30 mouse cellular contexts compared by ENCODE assay signal in the genomic region with DNA sequence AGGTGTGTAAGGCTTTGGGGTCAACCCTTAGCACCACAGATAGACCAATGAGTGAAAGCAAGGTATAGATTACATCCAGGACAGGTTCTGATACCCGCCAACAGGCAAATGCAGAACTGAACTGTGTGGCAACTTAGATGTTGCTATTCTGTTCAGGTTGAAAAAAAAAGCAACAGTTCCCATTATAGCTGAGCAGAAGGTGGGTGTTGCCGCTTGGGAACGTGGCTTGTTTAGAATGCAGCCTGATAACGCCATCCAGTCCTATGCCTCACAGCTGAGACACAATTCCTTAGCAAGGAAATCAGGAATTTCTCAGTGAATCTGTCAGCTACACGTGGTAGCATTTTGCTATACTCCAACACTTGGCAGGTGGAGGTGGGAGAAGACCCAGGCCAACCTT. TPM values are rescaled to one million over a fixed set of nuclear protein-coding genes. Genes with fewer than 3 reads are reported as not detected.
DNase-seq lines count a peak whose midpoint lies in the region; ATAC-seq and TF ChIP-seq lines count a peak whose summit lies in the region.
"Had no signal": no experiment of that assay in that cellular context is flagged by ENCODE, and none has a peak within 500 bp of the region (broad histone marks: within the 10 kb centered on the region; RNA-seq: fewer than 3 reads in every experiment).

No protein-coding gene starts in this region.

- peak; percentile 34; the same call in 1 of the 2 replicates for ATAC-seq in forebrain, postnatal 0 days
- no peak for ATAC-seq in forebrain, embryonic 16.5 days
- ATAC-seq: activated CD4-positive, CD25-positive, alpha-beta regulatory T cell, adult 4 months; CD4-positive, CD25-positive, alpha-beta regulatory T cell, adult 4 months; forebrain, embryonic 14.5 days; Patski had no signal

- no peaks in the 10 kb centered on the region for H3K4me1 ChIP-seq in forebrain, postnatal 0 days (ENCODE audit: insufficient read depth)
- H3K4me1 ChIP-seq in forebrain, embryonic 16.5 days (replicated peaks; ENCODE audit: control insufficient read depth, insufficient read depth, low read length), result no peaks in the 10 kb centered on the region
- H3K4me1 ChIP-seq: embryonic facial prominence, embryonic 13.5 days; embryonic facial prominence, embryonic 15.5 days; forebrain, embryonic 10.5 days; forebrain, embryonic 12.5 days had no signal

- 80% methylated on average over 5 of the region's 5 CpGs for WGBS in forebrain, postnatal 0 days
- 89% methylated on average over 5 of the region's 5 CpGs for WGBS in forebrain, embryonic 16.5 days

- no peak overlapping the region for H3K4me2 ChIP-seq in forebrain, postnatal 0 days (ENCODE audit: low read depth)
- no peak overlapping the region for H3K4me2 ChIP-seq in forebrain, embryonic 16.5 days (ENCODE audit: low read length)
- H3K4me2 ChIP-seq: embryonic facial prominence, embryonic 13.5 days; embryonic facial prominence, embryonic 15.5 days; forebrain, embryonic 12.5 days had no signal

- H3K36me3 ChIP-seq in forebrain, postnatal 0 days (ENCODE audit: insufficient read depth), result peaks cover 3% of the 10 kb centered on the region; the same call in 1 of the 2 replicates
- H3K36me3 ChIP-seq in forebrain, embryonic 16.5 days (ENCODE audit: control insufficient read depth, insufficient read depth), result no peaks in the 10 kb centered on the region

- H3K27ac ChIP-seq in forebrain, postnatal 0 days (ENCODE audit: low read depth, low read length), result no peak overlapping the region
- H3K27ac ChIP-seq in forebrain, embryonic 16.5 days (ENCODE audit: low read length), result no peak overlapping the region
- 0 out of 2 replicates have a peak overlapping the region, but pooled peaks have one; percentile 5 for H3K27ac ChIP-seq in layer of hippocampus, adult 2 months
- H3K27ac ChIP-seq: embryonic facial prominence, embryonic 13.5 days; embryonic facial prominence, embryonic 15.5 days; forebrain, embryonic 10.5 days; forebrain, embryonic 12.5 days had no signal

- no peak for TF ChIP-seq CTCF in forebrain, postnatal 0 days (IDR thresholded peaks at IDR 0.05; ENCODE audit: low read depth)
- no peak for TF ChIP-seq CTCF in layer of hippocampus, adult 2 months (conservative IDR thresholded peaks at IDR 0.05)

- H3K27me3 ChIP-seq in forebrain, postnatal 0 days (ENCODE audit: insufficient read depth, low read length), result no peaks in the 10 kb centered on the region
- no peaks in the 10 kb centered on the region for H3K27me3 ChIP-seq in forebrain, embryonic 16.5 days (replicated peaks; ENCODE audit: control insufficient read depth, insufficient read depth, low read length)
- H3K27me3 ChIP-seq: CH12.LX; embryonic facial prominence, embryonic 13.5 days; embryonic facial prominence, embryonic 15.5 days; forebrain, embryonic 12.5 days; Patski had no signal

- DNase-seq in forebrain, postnatal 0 days, result no peak
- DNase-seq in layer of hippocampus, adult 2 months (ENCODE audit: low spot score in 2 of 2), result no peak
- no peak for DNase-seq in layer of hippocampus, adult 8-10 months (ENCODE audit: low spot score in 2 of 2)
- peak; percentile 25 to 30 for DNase-seq in right cerebral cortex, adult 2 months (ENCODE audit: low spot score in 2 of 2)
- no peak for DNase-seq in right cerebral cortex, postnatal 25 days
- peak; percentile 63 for DNase-seq in brain, adult 2 months (ENCODE audit: low read depth, low spot score)
- no peak for DNase-seq in gastrocnemius, adult 18-20 months (ENCODE audit: low spot score)
- DNase-seq: adrenal gland, adult 8-10 months; adrenal gland, postnatal 14 days; adrenal gland, postnatal 36 days; B cell, adult 2 months; cerebellum, adult 11 months; cerebellum, adult 18-20 months; cerebellum, adult 8-10 months; cerebellum, adult 9-11 months; cerebellum, postnatal 14 days; cerebellum, postnatal 36 days; embryo, embryonic 11 days had no signal

- no peak overlapping the region for H3K9ac ChIP-seq in forebrain, postnatal 0 days
- no peak overlapping the region for H3K9ac ChIP-seq in forebrain, embryonic 16.5 days (replicated peaks; ENCODE audit: low read depth, low read length)
- H3K9ac ChIP-seq: embryonic facial prominence, embryonic 13.5 days; embryonic facial prominence, embryonic 15.5 days; forebrain, embryonic 12.5 days had no signal

- H3K4me3 ChIP-seq in forebrain, postnatal 0 days (ENCODE audit: low read depth, low read length), result no peak overlapping the region
- H3K4me3 ChIP-seq in forebrain, embryonic 16.5 days (replicated peaks; ENCODE audit: low read length), result no peak overlapping the region
- H3K4me3 ChIP-seq in layer of hippocampus, adult 2 months, result no peak overlapping the region
- H3K4me3 ChIP-seq: embryonic facial prominence, embryonic 13.5 days; embryonic facial prominence, embryonic 15.5 days; erythroblast, embryonic 14.5 days; forebrain, embryonic 10.5 days; forebrain, embryonic 12.5 days had no signal

- H3K9me3 ChIP-seq in forebrain, postnatal 0 days (ENCODE audit: low read length), result no peaks in the 10 kb centered on the region
- no peaks in the 10 kb centered on the region for H3K9me3 ChIP-seq in forebrain, embryonic 16.5 days (ENCODE audit: control insufficient read depth, low read length)
- H3K9me3 ChIP-seq: embryonic facial prominence, embryonic 13.5 days; embryonic facial prominence, embryonic 15.5 days; forebrain, embryonic 10.5 days; forebrain, embryonic 12.5 days; G1E had no signal

RNA-seq across cellular contexts. Expression of a gene that starts 9.6 kb away (rescaled TPM):
- total RNA-seq in forebrain, postnatal 0 days (2014; rRNA removed), result 13.5 TPM in 2 replicates
- 21.1 and 25.2 TPM in 2 replicates for polyA plus RNA-seq in forebrain, postnatal 0 days (2015; fragmentation: Nextera tagmentation; extraction: Ambion mirVana)
- 36.0 and 40.4 TPM in 2 replicates for polyA plus RNA-seq in forebrain, embryonic 16.5 days (2015; fragmentation: Nextera tagmentation; extraction: Ambion mirVana)
- total RNA-seq in layer of hippocampus, adult 2 months (2021), result 1 to 10 TPM in 1 of 2 experiments, under 1 TPM in 1; 0.74 to 1.1 TPM
- 1 to 10 TPM in 2 of 4 experiments, under 1 TPM in 2; 0.18 to 1.5 (median 0.96) TPM for total RNA-seq in layer of hippocampus, adult 8-10 months (2022)
- total RNA-seq in gastrocnemius, adult 18-20 months (2021), result under 1 TPM in 1 of 2 experiments, not detected in 1; 0.12 TPM

Comparison
In these comparisons a context has a peak if more than half of its experiments do, and no peak if none do; other contexts are left out.
1. DNase-seq: peak in right cerebral cortex, adult 2 months (2 of 2) and brain, adult 2 months (single experiment); none in forebrain, postnatal 0 days (single experiment), layer of hippocampus, adult 2 months (0 of 2), layer of hippocampus, adult 8-10 months (0 of 2), right cerebral cortex, postnatal 25 days (single experiment) and gastrocnemius, adult 18-20 months (single experiment).